Mouse (Mus musculus): ENCODE measurements around the gene Dvl1.

DNA sequence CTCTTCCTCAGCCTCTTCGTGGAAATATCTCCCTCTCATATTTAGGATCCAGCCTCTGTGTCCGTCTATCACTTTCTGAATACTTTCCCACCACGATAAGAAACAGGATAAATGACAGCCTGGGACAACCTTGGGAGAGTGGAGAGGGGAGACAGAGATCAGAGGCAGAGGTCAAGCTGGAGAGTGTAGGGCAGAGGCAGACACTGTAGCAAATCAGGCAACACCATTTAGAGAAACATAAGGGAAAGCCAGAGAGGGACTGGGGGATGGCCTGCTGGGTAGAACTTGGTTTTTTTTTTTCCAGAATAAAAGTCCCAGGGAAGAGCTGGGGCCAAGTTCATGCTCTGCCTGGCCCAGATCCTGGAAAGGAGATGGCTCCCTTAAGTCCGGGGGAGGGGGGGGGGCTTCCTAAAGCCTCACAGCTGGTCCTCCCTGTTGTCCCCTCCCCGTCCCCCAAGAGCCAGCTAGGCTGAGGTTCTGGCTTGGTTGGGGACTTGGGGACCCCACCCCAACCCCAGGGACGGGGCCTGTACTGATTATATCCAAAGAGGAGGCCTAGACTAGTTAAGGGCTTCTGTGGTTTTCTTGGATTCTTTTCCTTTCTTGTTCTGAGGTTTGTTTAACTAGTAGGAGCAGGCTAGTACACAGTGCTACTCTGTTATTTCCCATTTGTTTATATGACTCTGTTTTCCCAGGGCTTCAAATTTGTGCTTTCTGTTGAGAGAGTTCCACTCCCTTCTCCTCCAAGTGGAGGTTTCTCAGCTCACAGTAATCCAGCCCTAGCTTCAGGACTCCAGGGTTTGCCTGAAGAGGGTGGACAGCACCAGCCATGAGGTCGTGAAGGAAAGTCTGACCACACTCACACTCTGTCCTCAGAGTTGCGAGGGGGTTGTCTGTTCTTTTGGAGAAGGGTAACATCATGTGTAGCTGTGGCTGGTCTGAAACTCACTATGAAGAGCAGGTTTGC is 8.7 kb upstream of the Dvl1 start:
- TF ChIP-seq TAL1 (IDR thresholded peaks at IDR 0.05; ENCODE audit: low read length) (no peak), GATA1 (IDR thresholded peaks at IDR 0.05; ENCODE audit: low read length) (no peak)

Data from erythroblast, embryonic 14.5 days (primary cell).